Mouse (Mus musculus) limb, embryonic 11.5 days (tissue): ENCODE data around the gene Trio. TPM values are rescaled to one million over a fixed set of nuclear protein-coding genes. Genes with fewer than 3 reads are reported as not detected.

Experiments used
- ATAC-seq: fragments of 200-750 bp; cut with Nextera tagmentation; 2 replicates; pipeline ENCODE4 v1.8.0; 2017; ENCODE audit warnings: low read depth; ENCODE audit not compliant: insufficient number of reproducible peaks, low FRiP score, low TSS enrichment
- DNase-seq: peaks from one replicate; pipeline ENCODE4 v3.0.0-alpha.2; 2015; ENCODE audit warnings: low spot score
- H3K27ac ChIP-seq: fragments of 300-500 bp; sonication (generic); replicated peaks from 2 replicates; pipeline ENCODE4 v1.5.1; 2014; ENCODE audit warnings: low read depth, mild to moderate bottlenecking, low read length
- H3K27me3 ChIP-seq: fragments of 300-500 bp; sonication (generic); 2 replicates; pipeline ENCODE4 v1.6.1; 2014; ENCODE audit warnings: mild to moderate bottlenecking, low read length, mixed read lengths; ENCODE audit not compliant: control insufficient read depth, insufficient read depth
- H3K36me3 ChIP-seq: fragments of 300-500 bp; sonication (generic); 2 replicates; pipeline ENCODE4 v1.6.1; 2014; ENCODE audit warnings: mild to moderate bottlenecking, low read length, moderate library complexity, mixed read lengths; ENCODE audit not compliant: control insufficient read depth, insufficient read depth
- H3K4me1 ChIP-seq: fragments of 300-500 bp; sonication (generic); 2 replicates; pipeline ENCODE4 v1.6.1; 2014; ENCODE audit warnings: low read length, mixed read lengths; ENCODE audit not compliant: control insufficient read depth, insufficient read depth
- H3K4me2 ChIP-seq: fragments of 300-500 bp; sonication (generic); 2 replicates; pipeline ENCODE4 v1.6.1; 2014; ENCODE audit warnings: low read depth, mild to moderate bottlenecking, moderate library complexity; ENCODE audit not compliant: severe bottlenecking
- H3K4me3 ChIP-seq: fragments of 300-500 bp; sonication (generic); 2 replicates; pipeline ENCODE4 v1.5.1; 2014; ENCODE audit warnings: low read depth, low read length
- H3K9ac ChIP-seq: fragments of 300-500 bp; sonication (generic); 2 replicates; pipeline ENCODE4 v1.6.1; 2014; ENCODE audit warnings: mild to moderate bottlenecking, low read length
- H3K9me3 ChIP-seq: fragments of 300-500 bp; sonication (generic); 2 replicates; pipeline ENCODE4 v1.6.1; 2016; ENCODE audit warnings: low read length; ENCODE audit not compliant: control insufficient read depth
- WGBS: fragments of 180-500 bp; shearing (Covaris S2); extraction: QIAGEN DNeasy Blood & Tissue Kit; methylation state at CpG from one replicate; pipeline ENCODE4 v1.1.7; 2014; 5-methylcytosine and 5-hydroxymethylcytosine counted together
- polyA plus RNA-seq: library from polyadenylated mRNA; unstranded; fragments of >200 nt; fragmentation: Nextera tagmentation; extraction: Ambion mirVana; gene quantifications from 2 replicates; pipeline ENCODE4 v1.2.1, GENCODE M21; 2014

Gene Trio
- polyA plus RNA-seq, 1 experiment from 2014 or later, result 64.8 TPM

- Histone ChIP-seq H3K36me3 (no peaks in the 10 kb centered on the region), H3K4me2 (no peak overlapping the region), H3K4me3 (no peak overlapping the region), H3K9ac (no peak overlapping the region), H3K9me3 (no peaks in the 10 kb centered on the region), H3K27me3 (no peaks in the 10 kb centered on the region), H3K4me1 (peaks cover 36% of the 10 kb centered on the region), H3K27ac (no peak overlapping the region)
- DNase-seq (no peak), ATAC-seq (no peak)
- WGBS, result 88% methylated on average over 3 of the region's 3 CpGs
Measured at GRCm38 (mm10) chr15:28002515-28002914, 23.1 kb downstream of the Trio start.

DNA sequence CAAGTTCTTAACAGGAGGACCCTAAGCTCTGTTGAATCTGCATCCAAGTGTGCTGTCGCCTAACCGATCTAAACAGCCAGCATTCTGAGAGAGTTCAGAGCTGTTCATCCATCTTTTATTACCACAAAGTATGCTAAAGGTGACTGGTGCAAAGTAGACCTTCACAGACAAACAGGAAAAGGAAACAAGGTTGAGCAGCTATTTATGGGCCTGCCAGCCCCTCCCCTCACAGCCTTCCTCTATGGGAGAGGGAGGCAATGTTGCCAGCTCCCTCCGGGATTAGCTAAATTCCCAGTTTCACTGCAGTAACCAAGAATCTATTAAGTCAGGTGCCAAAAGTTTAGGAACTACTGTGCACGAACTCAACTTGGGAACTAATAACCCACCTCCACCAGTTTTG lies 24.3 kb downstream of the Trio start:
- Histone ChIP-seq H3K4me2 (no peak overlapping the region), H3K36me3 (no peaks in the 10 kb centered on the region), H3K27me3 (no peaks in the 10 kb centered on the region), H3K4me3 (no peak overlapping the region), H3K9ac (no peak overlapping the region), H3K4me1 (peaks cover 40% of the 10 kb centered on the region), H3K9me3 (no peaks in the 10 kb centered on the region), H3K27ac (no peak overlapping the region)
- no peak for ATAC-seq
- no peak for DNase-seq
- 28% methylated on average over 4 of the region's 4 CpGs for WGBS

GRCm38 (mm10) chr15:27998621-27999359 lies 26.9 kb downstream of the Trio start:
- H3K27ac ChIP-seq, result no peak overlapping the region
- no peak overlapping the region for H3K4me2 ChIP-seq
- WGBS, result 9% methylated on average over 8 of the region's 8 CpGs
- ATAC-seq, result peak; percentile 4; the same call in 1 of the 2 replicates
- no peak overlapping the region for H3K4me3 ChIP-seq
- DNase-seq, result peak; percentile 42
- no peaks in the 10 kb centered on the region for H3K36me3 ChIP-seq
- H3K4me1 ChIP-seq, result peaks cover 41% of the 10 kb centered on the region
- H3K9me3 ChIP-seq, result no peaks in the 10 kb centered on the region
- H3K27me3 ChIP-seq, result no peaks in the 10 kb centered on the region
- no peak overlapping the region for H3K9ac ChIP-seq

GRCm38 (mm10) chr15:27997917-27998316 lies 27.7 kb downstream of the Trio start:
- Histone ChIP-seq H3K36me3 (no peaks in the 10 kb centered on the region), H3K9me3 (no peaks in the 10 kb centered on the region), H3K27me3 (no peaks in the 10 kb centered on the region), H3K27ac (no peak overlapping the region), H3K4me1 (peaks cover 43% of the 10 kb centered on the region), H3K4me2 (no peak overlapping the region), H3K9ac (no peak overlapping the region), H3K4me3 (no peak overlapping the region)
- DNase-seq (no peak), ATAC-seq (no peak)
- WGBS, result 6% methylated on average over 8 of the region's 8 CpGs

GRCm38 (mm10) chr15:27997391-27997841 lies 28.2 kb downstream of the Trio start:
- WGBS, result 39% methylated on average over 9 of the region's 9 CpGs
- Histone ChIP-seq H3K9ac (no peak overlapping the region), H3K4me1 (peaks cover 45% of the 10 kb centered on the region), H3K9me3 (no peaks in the 10 kb centered on the region), H3K27ac (no peak overlapping the region), H3K36me3 (no peaks in the 10 kb centered on the region), H3K4me2 (no peak overlapping the region), H3K27me3 (no peaks in the 10 kb centered on the region), H3K4me3 (no peak overlapping the region)
- DNase-seq (peak; percentile 62), ATAC-seq (peak; percentile 52; the same call in 1 of the 2 replicates)

DNA sequence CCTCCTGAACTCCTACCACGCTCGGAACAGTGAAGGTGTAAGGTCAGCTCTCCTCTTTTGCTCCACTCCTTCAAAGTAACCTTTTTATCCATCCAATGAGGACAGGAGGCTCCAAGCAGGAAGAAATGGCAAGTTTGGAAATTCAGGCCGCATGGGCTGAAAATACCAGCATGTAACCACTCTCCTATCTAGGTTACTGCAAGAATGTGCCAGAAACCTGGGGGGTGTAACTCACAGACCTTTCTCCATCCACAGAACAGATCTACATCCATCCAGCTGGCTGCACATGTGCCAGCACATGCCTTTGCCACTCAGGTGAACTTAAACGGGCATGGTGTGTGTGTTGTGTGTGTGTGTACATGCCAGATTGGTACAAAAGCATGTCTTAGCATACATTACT lies 28.9 kb downstream of the Trio start:
- Histone ChIP-seq H3K4me1 (peaks cover 45% of the 10 kb centered on the region), H3K36me3 (no peaks in the 10 kb centered on the region), H3K4me3 (no peak overlapping the region), H3K4me2 (no peak overlapping the region), H3K27me3 (no peaks in the 10 kb centered on the region), H3K9ac (no peak overlapping the region), H3K27ac (no peak overlapping the region), H3K9me3 (no peaks in the 10 kb centered on the region)
- 78% methylated on average over 4 of the region's 4 CpGs for WGBS
- DNase-seq, result no peak
- no peak for ATAC-seq

GRCm38 (mm10) chr15:27995421-27995820 lies 30.2 kb downstream of the Trio start:
- no peak overlapping the region for H3K27ac ChIP-seq
- H3K4me3 ChIP-seq, result no peak overlapping the region
- no peaks in the 10 kb centered on the region for H3K9me3 ChIP-seq
- 58% methylated on average over 3 of the region's 3 CpGs for WGBS
- peaks cover 42% of the 10 kb centered on the region for H3K4me1 ChIP-seq
- H3K27me3 ChIP-seq, result no peaks in the 10 kb centered on the region
- ATAC-seq (no peak), DNase-seq (no peak)
- H3K4me2 ChIP-seq, result no peak overlapping the region
- no peaks in the 10 kb centered on the region for H3K36me3 ChIP-seq
- H3K9ac ChIP-seq, result no peak overlapping the region

DNA sequence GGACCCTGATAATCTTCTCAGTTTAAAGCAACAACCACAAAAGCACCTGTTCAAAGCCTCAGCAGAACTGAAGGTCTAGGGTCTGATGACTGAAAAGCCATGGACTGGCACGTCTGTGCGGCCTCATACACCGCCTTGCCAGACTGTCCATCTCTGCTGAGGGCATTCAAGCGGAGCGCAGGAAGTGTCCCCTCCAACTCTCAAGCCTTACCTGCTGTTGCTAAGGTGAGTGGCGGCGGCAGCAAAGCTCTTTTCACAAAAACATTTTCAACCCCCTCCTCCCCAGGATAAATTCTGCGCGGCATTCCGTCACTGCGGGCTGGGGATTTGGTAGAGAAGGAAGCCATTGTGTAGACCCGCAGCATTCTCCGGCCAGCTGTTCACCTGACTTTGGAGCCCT lies 30.8 kb downstream of the Trio start:
- H3K27ac ChIP-seq, result 0 out of 2 replicates have a peak overlapping the region, but pooled peaks have one; percentile 10
- H3K4me2 ChIP-seq, result no peak overlapping the region
- H3K9ac ChIP-seq, result no peak overlapping the region
- peaks cover 46% of the 10 kb centered on the region for H3K4me1 ChIP-seq
- H3K36me3 ChIP-seq, result no peaks in the 10 kb centered on the region
- no peak for DNase-seq
- ATAC-seq, result no peak
- H3K27me3 ChIP-seq, result no peaks in the 10 kb centered on the region
- WGBS, result 75% methylated on average over 13 of the region's 13 CpGs
- H3K9me3 ChIP-seq, result no peaks in the 10 kb centered on the region
- H3K4me3 ChIP-seq, result no peak overlapping the region

- no peak overlapping the region for H3K4me3 ChIP-seq
- no peaks in the 10 kb centered on the region for H3K36me3 ChIP-seq
- no peak overlapping the region for H3K4me2 ChIP-seq
- no peak overlapping the region for H3K27ac ChIP-seq
- H3K9me3 ChIP-seq, result no peaks in the 10 kb centered on the region
- ATAC-seq (no peak), DNase-seq (no peak)
- WGBS, result 55% methylated on average over 7 of the region's 7 CpGs
- no peaks in the 10 kb centered on the region for H3K27me3 ChIP-seq
- H3K9ac ChIP-seq, result no peak overlapping the region
- peaks cover 37% of the 10 kb centered on the region for H3K4me1 ChIP-seq
Measured at GRCm38 (mm10) chr15:27993528-27993927, 32.1 kb downstream of the Trio start.
